Mouse (Mus musculus) bone marrow macrophage, adult 2 months (primary cell): Measurements from ENCODE around the gene Adat3.

Experiments
- CTCF ChIP-seq: IDR thresholded peaks from 2 replicates; pipeline ENCODE4 v1.5.1; 2012; ENCODE audit warnings: low read depth, mild to moderate bottlenecking, low read length, moderate library complexity
- POLR2A ChIP-seq: IDR thresholded peaks from 2 replicates; pipeline ENCODE4 v1.6.1; 2012; ENCODE audit warnings: mild to moderate bottlenecking, low read depth, low read length, borderline replicate concordance

GRCm38 (mm10) chr10:80586407-80587304 is 16.0 kb upstream of the Adat3 start:
- no peak for TF ChIP-seq CTCF
- no peak for TF ChIP-seq POLR2A
